Mouse (Mus musculus): ENCODE measurements around the gene Smpdl3a. TPM values are rescaled to one million over a fixed set of nuclear protein-coding genes. Genes with fewer than 3 reads are reported as not detected.

Gene Smpdl3a
- polyA plus RNA-seq, 1 experiment from 2014 or later, result 24.3 TPM

DNA sequence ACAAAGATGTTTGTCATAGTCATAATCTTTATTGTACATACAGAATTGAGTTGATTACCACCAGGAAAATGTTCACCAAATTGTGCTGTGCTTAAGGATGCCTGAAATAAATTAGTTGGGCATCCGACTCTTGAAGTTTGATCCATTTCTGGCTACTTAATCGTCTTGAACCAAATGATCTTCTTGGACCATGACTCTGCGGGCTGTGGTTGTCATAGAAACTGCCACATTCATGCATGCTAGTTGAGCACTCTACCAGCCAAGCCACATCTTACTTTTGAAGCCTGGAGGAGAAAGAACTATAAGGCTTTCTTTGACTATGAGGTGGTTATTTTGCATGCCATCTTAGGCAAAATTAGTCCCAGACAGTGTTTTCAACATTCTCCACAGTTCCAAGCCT is 35.5 kb downstream of the Smpdl3a start:
- ATAC-seq (ENCODE audit: borderline replicate concordance, extremely low read depth, low FRiP score, low TSS enrichment), result no peak

DNA sequence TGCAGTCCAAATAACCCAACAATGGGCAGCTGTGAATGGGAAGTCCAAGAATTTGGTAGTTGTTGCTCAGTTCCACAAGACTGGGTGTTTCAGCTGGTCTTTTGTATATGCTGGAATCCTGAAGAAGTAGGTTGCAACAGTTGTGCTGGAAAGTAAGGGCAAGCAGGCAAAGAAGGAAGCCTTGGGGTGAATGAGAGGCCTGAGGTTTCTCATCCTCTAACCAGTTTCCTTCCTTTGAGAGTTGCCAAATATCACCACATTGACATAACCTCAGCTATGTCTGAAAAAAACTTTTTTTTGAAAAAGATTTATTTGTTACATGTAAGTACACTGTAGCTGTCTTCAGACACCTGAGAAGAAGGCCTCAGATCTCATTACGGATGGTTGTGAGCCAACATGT is 41.0 kb downstream of the Smpdl3a start:
- 95% methylated on average over 1 of the region's 1 CpGs for WGBS
- H3K27ac ChIP-seq, result no peak overlapping the region
- H3K9ac ChIP-seq, result no peak overlapping the region
- H3K36me3 ChIP-seq, result no peaks in the 10 kb centered on the region
- ATAC-seq (ENCODE audit: borderline replicate concordance, extremely low read depth, low FRiP score, low TSS enrichment), result no peak
- H3K4me3 ChIP-seq, result no peak overlapping the region
- H3K27me3 ChIP-seq, result no peaks in the 10 kb centered on the region
- no peaks in the 10 kb centered on the region for H3K4me1 ChIP-seq
- H3K9me3 ChIP-seq, result no peaks in the 10 kb centered on the region
- no peak overlapping the region for H3K4me2 ChIP-seq

More for the DNA sequence above, 35.5 kb downstream of the Smpdl3a start:
- H3K36me3 ChIP-seq, result no peaks in the 10 kb centered on the region
- no peaks in the 10 kb centered on the region for H3K27me3 ChIP-seq
- H3K9me3 ChIP-seq, result no peaks in the 10 kb centered on the region
- no peak overlapping the region for H3K27ac ChIP-seq
- no peak overlapping the region for H3K4me3 ChIP-seq
- H3K9ac ChIP-seq, result no peak overlapping the region
- no peaks in the 10 kb centered on the region for H3K4me1 ChIP-seq
- H3K4me2 ChIP-seq, result no peak overlapping the region
- 80% methylated on average over 3 of the region's 3 CpGs for WGBS

DNA sequence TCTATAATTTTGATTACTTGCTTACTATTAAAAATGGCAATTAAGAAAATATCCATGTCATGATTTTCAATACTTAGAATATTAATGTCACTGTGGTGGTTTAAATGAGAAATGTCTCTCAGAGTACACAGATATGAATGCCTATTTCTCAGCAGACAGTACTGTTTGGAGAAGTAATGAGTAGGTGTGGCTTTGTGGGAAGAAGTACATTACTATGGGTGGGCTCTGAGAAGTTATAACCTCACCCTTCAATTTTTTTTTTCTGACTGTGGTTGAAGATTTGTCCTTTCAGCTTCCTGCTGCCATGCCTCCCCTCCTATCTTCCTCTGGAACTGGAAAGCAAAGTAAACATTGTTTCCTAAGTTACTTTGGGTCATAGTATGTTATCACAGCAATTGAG is 41.8 kb downstream of the Smpdl3a start:
- Histone ChIP-seq H3K27me3 (no peaks in the 10 kb centered on the region), H3K4me3 (no peak overlapping the region), H3K27ac (no peak overlapping the region), H3K9ac (no peak overlapping the region), H3K4me2 (no peak overlapping the region), H3K36me3 (no peaks in the 10 kb centered on the region), H3K9me3 (no peaks in the 10 kb centered on the region), H3K4me1 (no peaks in the 10 kb centered on the region)
- ATAC-seq (ENCODE audit: borderline replicate concordance, extremely low read depth, low FRiP score, low TSS enrichment), result no peak

DNA sequence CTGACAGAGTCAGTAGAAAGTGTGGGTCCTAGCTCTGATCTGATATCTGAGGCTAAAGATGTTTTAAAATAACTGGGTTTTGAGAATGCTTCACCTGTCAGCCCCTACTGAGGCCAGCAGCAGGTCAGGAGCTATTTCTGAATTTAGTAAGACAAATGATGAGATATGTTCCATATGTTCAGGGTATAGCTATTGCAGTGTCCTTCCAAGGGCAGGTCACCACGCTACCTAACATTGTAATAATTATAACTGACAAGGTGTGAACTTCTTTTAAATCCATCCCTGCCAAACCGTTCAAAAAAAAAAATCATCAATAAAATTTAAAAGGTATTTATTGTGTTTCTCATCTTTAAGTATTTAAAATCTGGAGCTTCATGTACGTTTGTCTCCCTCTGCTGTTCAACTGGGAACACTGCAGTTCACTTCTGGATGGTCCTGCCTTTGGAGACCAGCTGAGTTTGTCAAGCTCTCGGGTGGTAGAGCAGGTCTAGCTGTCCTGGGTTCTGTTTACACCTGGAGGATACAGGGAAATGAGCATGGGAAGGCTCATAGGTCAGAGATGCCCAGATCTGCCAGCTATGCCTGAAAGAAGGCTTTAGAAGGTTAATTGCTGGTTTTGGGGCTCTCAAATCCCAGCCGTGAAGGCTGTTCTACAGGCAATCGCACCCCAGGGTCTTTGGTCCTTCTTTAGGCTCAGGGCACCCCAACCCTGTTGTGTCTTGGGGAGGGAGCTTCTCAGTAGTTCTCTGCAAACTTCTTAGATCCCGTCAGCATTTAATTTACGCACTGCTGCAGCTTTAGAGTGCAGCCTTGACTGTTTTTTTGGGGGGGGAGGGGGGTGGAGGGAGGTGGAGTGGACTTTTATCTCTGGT is 47.7 kb downstream of the Smpdl3a start:
- no peaks in the 10 kb centered on the region for H3K4me1 ChIP-seq
- no peak overlapping the region for H3K4me2 ChIP-seq
- H3K9me3 ChIP-seq, result no peaks in the 10 kb centered on the region
- H3K27me3 ChIP-seq, result no peaks in the 10 kb centered on the region
- H3K4me3 ChIP-seq, result no peak overlapping the region
- WGBS, result 31% methylated on average over 8 of the region's 8 CpGs
- no peaks in the 10 kb centered on the region for H3K36me3 ChIP-seq
- ATAC-seq (ENCODE audit: borderline replicate concordance, extremely low read depth, low FRiP score, low TSS enrichment), result no peak
- H3K27ac ChIP-seq, result no peak overlapping the region
- no peak overlapping the region for H3K9ac ChIP-seq

DNA sequence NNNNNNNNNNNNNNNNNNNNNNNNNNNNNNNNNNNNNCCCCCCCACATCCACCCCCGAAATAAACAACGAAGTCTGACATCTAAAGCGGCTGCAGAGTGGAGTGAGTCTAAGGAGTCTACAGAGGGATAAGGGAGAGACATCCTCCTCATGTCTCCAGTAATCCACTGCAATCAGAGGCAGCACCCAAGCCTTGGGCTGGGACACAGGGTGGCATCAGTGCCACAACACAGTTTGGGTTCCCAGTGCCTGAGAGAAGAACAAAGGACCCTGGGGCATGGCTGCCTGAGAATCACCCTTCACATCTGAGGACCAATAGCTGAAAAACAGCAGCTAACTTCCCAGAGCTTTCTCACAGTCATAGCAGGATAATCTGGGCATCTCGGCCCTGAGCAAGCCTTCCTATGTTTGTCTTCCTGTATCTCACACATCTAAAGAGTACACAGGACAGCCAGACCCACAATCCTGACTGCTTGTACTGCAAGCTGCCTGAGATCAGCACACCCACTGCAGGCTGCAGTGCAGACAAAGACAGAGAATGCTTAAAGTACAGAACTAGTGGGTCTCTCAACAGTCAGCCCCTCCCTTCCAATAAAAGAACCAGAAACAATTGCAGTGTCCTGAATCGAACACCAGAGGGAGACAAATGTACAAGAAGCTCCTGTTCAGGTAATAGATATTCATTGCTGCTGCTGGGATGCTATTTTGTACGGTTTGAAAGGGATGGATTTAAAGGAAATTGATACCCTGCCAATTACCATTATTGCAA is 54.0 kb downstream of the Smpdl3a start:
- no peak overlapping the region for H3K9ac ChIP-seq
- whole genome bisulfite sequencing, result 38% methylated on average over 5 of the region's 6 CpGs
- H3K9me3 ChIP-seq, result no peaks in the 10 kb centered on the region
- no peak overlapping the region for H3K4me2 ChIP-seq
- no peak overlapping the region for H3K4me3 ChIP-seq
- no peaks in the 10 kb centered on the region for H3K36me3 ChIP-seq
- H3K27ac ChIP-seq, result no peak overlapping the region
- no peaks in the 10 kb centered on the region for H3K27me3 ChIP-seq
- no peaks in the 10 kb centered on the region for H3K4me1 ChIP-seq
- ATAC-seq (ENCODE audit: borderline replicate concordance, extremely low read depth, low FRiP score, low TSS enrichment), result no peak

Other genes starting within 250 kb of the Smpdl3a start
- 1.4 and 2.0 TPM in 2 replicates for gene Pkib, start 162.4 kb upstream of the Smpdl3a start, polyA plus RNA-seq (2015; fragmentation: Nextera tagmentation; extraction: Ambion mirVana)
- gene Fabp7, start 9.5 kb upstream of the Smpdl3a start, polyA plus RNA-seq (2015; fragmentation: Nextera tagmentation; extraction: Ambion mirVana), result 12.0 and 13.9 TPM in 2 replicates

Measured in lung, embryonic 15.5 days (tissue).